Mouse (Mus musculus) stomach, postnatal 0 days (tissue): ENCODE data around the gene Jak1. TPM values are rescaled to one million over a fixed set of nuclear protein-coding genes. Genes with fewer than 3 reads are reported as not detected.

ENCODE experiments used
- ATAC-seq: fragments of 200-750 bp; cut with Nextera tagmentation; 2 replicates; pipeline ENCODE4 v1.8.0; 2017; ENCODE audit not compliant: low FRiP score, low TSS enrichment
- DNase-seq: peaks from one replicate; pipeline ENCODE4 v3.0.0-alpha.2; 2016; ENCODE audit warnings: low spot score
- H3K27ac ChIP-seq: fragments of 300-500 bp; sonication (generic); replicated peaks from 2 replicates; pipeline ENCODE4 v1.5.1; 2014; ENCODE audit warnings: mild to moderate bottlenecking, control low read depth
- H3K27me3 ChIP-seq: fragments of 300-500 bp; sonication (generic); 2 replicates; pipeline ENCODE4 v1.6.1; 2014; ENCODE audit warnings: low read length; ENCODE audit not compliant: control insufficient read depth, insufficient read depth
- H3K36me3 ChIP-seq: fragments of 300-500 bp; sonication (generic); 2 replicates; pipeline ENCODE4 v1.6.1; 2014; ENCODE audit warnings: low read length, mixed read lengths; ENCODE audit not compliant: control insufficient read depth, insufficient read depth
- H3K4me1 ChIP-seq: fragments of 300-500 bp; sonication (generic); replicated peaks from 2 replicates; pipeline ENCODE4 v1.6.1; 2014; ENCODE audit warnings: antibody characterized with exemption; ENCODE audit not compliant: control insufficient read depth, insufficient read depth
- H3K4me2 ChIP-seq: fragments of 300-500 bp; sonication (generic); replicated peaks from 2 replicates; pipeline ENCODE4 v1.6.1; 2014; ENCODE audit warnings: low read depth, mild to moderate bottlenecking, control low read depth, moderate library complexity
- H3K4me3 ChIP-seq: fragments of 300-500 bp; sonication (generic); 2 replicates; pipeline ENCODE4 v1.5.1; 2014; ENCODE audit warnings: low read depth, low read length, control low read depth
- H3K9ac ChIP-seq: fragments of 300-500 bp; sonication (generic); 2 replicates; pipeline ENCODE4 v1.6.1; 2014; ENCODE audit warnings: mild to moderate bottlenecking, low read length, control low read depth, mixed read lengths
- H3K9me3 ChIP-seq: fragments of 300-500 bp; sonication (generic); 2 replicates; pipeline ENCODE4 v1.6.1; 2016; ENCODE audit warnings: low read length; ENCODE audit not compliant: control insufficient read depth
- CTCF ChIP-seq: IDR thresholded peaks from 2 replicates; pipeline ENCODE4 v1.5.1; 2016; ENCODE audit warnings: antibody characterized with exemption, low read depth, mild to moderate bottlenecking, moderate library complexity
- EP300 ChIP-seq: optimal IDR thresholded peaks from 2 replicates; pipeline ENCODE3; 2016; ENCODE audit warnings: antibody characterized with exemption
- WGBS: fragments of 180-500 bp; shearing (Covaris S2); extraction: QIAGEN DNeasy Blood & Tissue Kit; methylation state at CpG from one replicate; pipeline ENCODE4 v1.1.7; 2014; 5-methylcytosine and 5-hydroxymethylcytosine counted together
- polyA plus RNA-seq: library from polyadenylated mRNA; unstranded; fragments of >200 nt; fragmentation: Nextera tagmentation; extraction: Ambion mirVana; gene quantifications from 2 replicates; pipeline ENCODE4 v1.2.1, GENCODE M21; 2015

Gene Jak1
- polyA plus RNA-seq, 1 experiment from 2014 or later, result 34.1 TPM

- TF ChIP-seq CTCF (no peak), EP300 (no peak)
- Histone ChIP-seq H3K27ac (no peak overlapping the region), H3K27me3 (no peaks in the 10 kb centered on the region), H3K4me2 (no peak overlapping the region), H3K9ac (no peak overlapping the region), H3K4me3 (no peak overlapping the region), H3K36me3 (no peaks in the 10 kb centered on the region), H3K4me1 (0 out of 2 replicates have a peak, but pooled peaks cover 2% of the 10 kb centered on the region), H3K9me3 (no peaks in the 10 kb centered on the region)
- ATAC-seq (no peak), DNase-seq (no peak)
- 43% methylated on average over 2 of the region's 2 CpGs for WGBS
These were observed 17.7 kb downstream of the Jak1 start for GRCm38 (mm10) chr4:101247355-101247754.

GRCm38 (mm10) chr4:101246569-101246968 is 18.5 kb downstream of the Jak1 start:
- TF ChIP-seq EP300 (no peak), CTCF (no peak)
- no peaks in the 10 kb centered on the region for H3K36me3 ChIP-seq
- WGBS, result 64% methylated on average over 2 of the region's 2 CpGs
- no peaks in the 10 kb centered on the region for H3K27me3 ChIP-seq
- ATAC-seq, result no peak
- no peak for DNase-seq
- H3K27ac ChIP-seq, result no peak overlapping the region
- no peak overlapping the region for H3K4me3 ChIP-seq
- H3K9me3 ChIP-seq, result no peaks in the 10 kb centered on the region
- no peak overlapping the region for H3K4me2 ChIP-seq
- no peak overlapping the region for H3K9ac ChIP-seq
- 0 out of 2 replicates have a peak, but pooled peaks cover 2% of the 10 kb centered on the region for H3K4me1 ChIP-seq

- Histone ChIP-seq H3K27me3 (no peaks in the 10 kb centered on the region), H3K4me1 (0 out of 2 replicates have a peak, but pooled peaks cover 2% of the 10 kb centered on the region)
- 71% methylated on average over 6 of the region's 6 CpGs for WGBS
These were observed 20.6 kb downstream of the Jak1 start for GRCm38 (mm10) chr4:101244257-101245011.

GRCm38 (mm10) chr4:101240875-101241173 is 24.3 kb downstream of the Jak1 start:
- no peaks in the 10 kb centered on the region for H3K9me3 ChIP-seq
- ATAC-seq (no peak), DNase-seq (no peak)
- H3K27ac ChIP-seq, result no peak overlapping the region
- no peak overlapping the region for H3K4me2 ChIP-seq
- TF ChIP-seq CTCF, result no peak
- no peak for TF ChIP-seq EP300
- no peak overlapping the region for H3K9ac ChIP-seq
- H3K36me3 ChIP-seq, result no peaks in the 10 kb centered on the region
- WGBS, result 77% methylated on average over 3 of the region's 3 CpGs
- 0 out of 2 replicates have a peak, but pooled peaks cover 2% of the 10 kb centered on the region for H3K4me1 ChIP-seq
- no peaks in the 10 kb centered on the region for H3K27me3 ChIP-seq
- H3K4me3 ChIP-seq, result no peak overlapping the region

More at GRCm38 (mm10) chr4:101244257-101245011, 20.6 kb downstream of the Jak1 start:
- Histone ChIP-seq H3K4me3 (no peak overlapping the region), H3K9ac (no peak overlapping the region), H3K4me2 (no peak overlapping the region), H3K36me3 (no peaks in the 10 kb centered on the region), H3K9me3 (no peaks in the 10 kb centered on the region), H3K27ac (0 out of 2 replicates have a peak overlapping the region, but pooled peaks have one; percentile 24)
- DNase-seq, result no peak
- ATAC-seq, result no peak
- TF ChIP-seq EP300 (no peak), CTCF (no peak)

GRCm38 (mm10) chr4:101240163-101240874 is 24.8 kb downstream of the Jak1 start:
- Histone ChIP-seq H3K27me3 (no peaks in the 10 kb centered on the region), H3K9ac (no peak overlapping the region), H3K4me3 (no peak overlapping the region), H3K4me1 (0 out of 2 replicates have a peak, but pooled peaks cover 2% of the 10 kb centered on the region), H3K36me3 (no peaks in the 10 kb centered on the region), H3K9me3 (no peaks in the 10 kb centered on the region), H3K27ac (no peak overlapping the region), H3K4me2 (no peak overlapping the region)
- no peak for TF ChIP-seq CTCF
- TF ChIP-seq EP300, result no peak
- no peak for DNase-seq
- ATAC-seq, result peak; percentile 45; the same call in 1 of the 2 replicates
- WGBS, result 89% methylated on average over 5 of the region's 5 CpGs
